In genomic region chr11:43385716-43386115, GRCm38 (mm10) we compare ENCODE assay signal across 8 mouse cellular contexts. TPM values are rescaled to one million over a fixed set of nuclear protein-coding genes. Genes with fewer than 3 reads are reported as not detected.
DNase-seq lines count a peak whose midpoint lies in the region; ATAC-seq and TF ChIP-seq lines count a peak whose summit lies in the region.

No protein-coding gene starts in this region.

- TF ChIP-seq POLR2A in limb, embryonic 14.5 days (IDR thresholded peaks at IDR 0.05; ENCODE audit: borderline replicate concordance, extremely low read depth, insufficient read depth, insufficient read length): no peak

- no peaks in the 10 kb centered on the region for H3K27me3 ChIP-seq in forebrain, postnatal 0 days (ENCODE audit: insufficient read depth, low read length)
- H3K27me3 ChIP-seq in limb, embryonic 14.5 days (ENCODE audit: control insufficient read depth, insufficient read depth, low read length): no peaks in the 10 kb centered on the region; the same call in 1 of the 2 replicates
- no peaks in the 10 kb centered on the region for H3K27me3 ChIP-seq in neural tube, embryonic 15.5 days (replicated peaks)

- peak overlapping the region; percentile 36 for H3K4me3 ChIP-seq in forebrain, postnatal 0 days (ENCODE audit: low read depth, low read length)
- H3K4me3 ChIP-seq in limb, embryonic 14.5 days (replicated peaks; ENCODE audit: low read length): peak overlapping the region; percentile 27
- H3K4me3 ChIP-seq in neural tube, embryonic 15.5 days (replicated peaks): peak overlapping the region; percentile 32

- H3K9me3 ChIP-seq in forebrain, postnatal 0 days (ENCODE audit: low read length): no peaks in the 10 kb centered on the region
- no peaks in the 10 kb centered on the region for H3K9me3 ChIP-seq in limb, embryonic 14.5 days (ENCODE audit: control insufficient read depth, low read length)
- no peaks in the 10 kb centered on the region for H3K9me3 ChIP-seq in neural tube, embryonic 15.5 days (replicated peaks)

- peaks cover 7% of the 10 kb centered on the region; the same call in 1 of the 2 replicates for H3K4me1 ChIP-seq in forebrain, postnatal 0 days (ENCODE audit: insufficient read depth)
- no peaks in the 10 kb centered on the region for H3K4me1 ChIP-seq in limb, embryonic 14.5 days (ENCODE audit: control insufficient read depth, insufficient read depth, low read length)
- peaks cover 16% of the 10 kb centered on the region for H3K4me1 ChIP-seq in neural tube, embryonic 15.5 days

- peak; percentile 21 to 39 for DNase-seq in layer of hippocampus, postnatal 10 days (ENCODE audit: low spot score in 2 of 2)
- no peak for DNase-seq in layer of hippocampus, adult 9-10 months (ENCODE audit: low spot score)
- peak; percentile 54 for DNase-seq in embryo, embryonic 11 days
- peak; percentile 58 for DNase-seq in forebrain, postnatal 0 days
- no peak for DNase-seq in limb, embryonic 14.5 days (ENCODE audit: low spot score)
- DNase-seq in right cerebral cortex, postnatal 14 days: no peak

- no peak for TF ChIP-seq CTCF in forebrain, postnatal 0 days (IDR thresholded peaks at IDR 0.05; ENCODE audit: low read depth)

- 2% methylated on average over 8 of the region's 8 CpGs for WGBS in forebrain, postnatal 0 days
- WGBS in limb, embryonic 14.5 days: 3% methylated on average over 8 of the region's 8 CpGs
- 2% methylated on average over 8 of the region's 8 CpGs for WGBS in neural tube, embryonic 15.5 days

- H3K9ac ChIP-seq in forebrain, postnatal 0 days: peak overlapping the region; percentile 53
- H3K9ac ChIP-seq in limb, embryonic 14.5 days (ENCODE audit: low read depth, low read length, severe bottlenecking): peak overlapping the region; percentile 37
- peak overlapping the region; percentile 33; the same call in 1 of the 2 replicates for H3K9ac ChIP-seq in neural tube, embryonic 15.5 days (replicated peaks)

- peak overlapping the region; percentile 66 for H3K27ac ChIP-seq in forebrain, postnatal 0 days (ENCODE audit: low read depth, low read length)
- no peak overlapping the region; the same call in 1 of the 2 replicates for H3K27ac ChIP-seq in limb, embryonic 14.5 days (replicated peaks; ENCODE audit: low read depth, low read length)
- peak overlapping the region; percentile 73; the same call in 1 of the 2 replicates for H3K27ac ChIP-seq in neural tube, embryonic 15.5 days (replicated peaks)

- H3K36me3 ChIP-seq in forebrain, postnatal 0 days (ENCODE audit: insufficient read depth): no peaks in the 10 kb centered on the region
- no peaks in the 10 kb centered on the region for H3K36me3 ChIP-seq in limb, embryonic 14.5 days (ENCODE audit: control insufficient read depth, insufficient read depth, low read length)
- H3K36me3 ChIP-seq in neural tube, embryonic 15.5 days: no peaks in the 10 kb centered on the region

- ATAC-seq in forebrain, postnatal 0 days: peak; percentile 84
- ATAC-seq in limb, embryonic 14.5 days (ENCODE audit: low FRiP score, low read depth): no peak
- ATAC-seq in neural tube, embryonic 15.5 days (ENCODE audit: low FRiP score): peak; percentile 86
- ATAC-seq in megakaryocyte-erythroid progenitor cell, adult 5-6 weeks (replicated peaks; ENCODE audit: low FRiP score, low TSS enrichment, poor library complexity, severe bottlenecking): no peak

- H3K4me2 ChIP-seq in forebrain, postnatal 0 days (ENCODE audit: low read depth): peak overlapping the region; percentile 69
- peak overlapping the region; percentile 49 for H3K4me2 ChIP-seq in limb, embryonic 14.5 days (replicated peaks; ENCODE audit: low read depth, low read length, severe bottlenecking)
- peak overlapping the region; percentile 61 for H3K4me2 ChIP-seq in neural tube, embryonic 15.5 days

RNA-seq across cellular contexts. Expression of gene Pttg1, which starts 40.3 kb away (rescaled TPM):
- total RNA-seq in layer of hippocampus, postnatal 10 days (2021): 10 to 100 TPM; 21.3 to 23.2 TPM
- 21.3 and 50.8 TPM in 2 replicates for total RNA-seq in forebrain, postnatal 0 days (2014; rRNA removed)
- 48.7 and 52.1 TPM in 2 replicates for polyA plus RNA-seq in forebrain, postnatal 0 days (2015; fragmentation: Nextera tagmentation; extraction: Ambion mirVana)
- 50.9 and 66.8 TPM in 2 replicates for polyA plus RNA-seq in limb, embryonic 14.5 days (2012; rRNA removed)
- 80.9 and 86.5 TPM in 2 replicates for polyA plus RNA-seq in limb, embryonic 14.5 days (2014; fragmentation: Nextera tagmentation; extraction: Ambion mirVana)
- 44.3 and 52.7 TPM in 2 replicates for polyA plus RNA-seq in neural tube, embryonic 15.5 days (2015; fragmentation: Nextera tagmentation; extraction: Ambion mirVana)
- total RNA-seq in megakaryocyte-erythroid progenitor cell, adult 5-6 weeks (2014; fragmentation: Nextera tagmentation): 64.6 and 84.7 TPM in 2 replicates
- 59.5 and 64.9 TPM in 2 replicates for total RNA-seq in megakaryocyte-erythroid progenitor cell, adult 5-6 weeks (2017)

RNA-seq across cellular contexts. Expression of gene Slu7, which starts 47.8 kb away (rescaled TPM):
- total RNA-seq in layer of hippocampus, postnatal 10 days (2021): 10 to 100 TPM; 39.4 to 43.8 TPM
- total RNA-seq in forebrain, postnatal 0 days (2014; rRNA removed): 29.5 and 35.7 TPM in 2 replicates
- 56.0 and 59.1 TPM in 2 replicates for polyA plus RNA-seq in forebrain, postnatal 0 days (2015; fragmentation: Nextera tagmentation; extraction: Ambion mirVana)
- polyA plus RNA-seq in limb, embryonic 14.5 days (2012; rRNA removed): 8.2 and 15.5 TPM in 2 replicates
- 48.2 and 52.1 TPM in 2 replicates for polyA plus RNA-seq in limb, embryonic 14.5 days (2014; fragmentation: Nextera tagmentation; extraction: Ambion mirVana)
- 56.5 and 58.9 TPM in 2 replicates for polyA plus RNA-seq in neural tube, embryonic 15.5 days (2015; fragmentation: Nextera tagmentation; extraction: Ambion mirVana)
- total RNA-seq in megakaryocyte-erythroid progenitor cell, adult 5-6 weeks (2014; fragmentation: Nextera tagmentation): 16.9 and 28.6 TPM in 2 replicates
- 72.0 and 83.0 TPM in 2 replicates for total RNA-seq in megakaryocyte-erythroid progenitor cell, adult 5-6 weeks (2017)

Comparison
In these comparisons a context has a peak if more than half of its experiments do, and no peak if none do; other contexts are left out.
1. DNase-seq: peak in layer of hippocampus, postnatal 10 days (2 of 2), embryo, embryonic 11 days (single experiment) and forebrain, postnatal 0 days (single experiment); none in layer of hippocampus, adult 9-10 months (single experiment), limb, embryonic 14.5 days (single experiment) and right cerebral cortex, postnatal 14 days (single experiment).
2. ATAC-seq: peak in forebrain, postnatal 0 days (single experiment) and neural tube, embryonic 15.5 days (single experiment); none in limb, embryonic 14.5 days (single experiment) and megakaryocyte-erythroid progenitor cell, adult 5-6 weeks (single experiment).
3. Peak in every context shown above with its lines, with median percentiles within 50 percentile points of each other: H3K4me2 ChIP-seq, H3K4me3 ChIP-seq and H3K9ac ChIP-seq.